In the genomic region with DNA sequence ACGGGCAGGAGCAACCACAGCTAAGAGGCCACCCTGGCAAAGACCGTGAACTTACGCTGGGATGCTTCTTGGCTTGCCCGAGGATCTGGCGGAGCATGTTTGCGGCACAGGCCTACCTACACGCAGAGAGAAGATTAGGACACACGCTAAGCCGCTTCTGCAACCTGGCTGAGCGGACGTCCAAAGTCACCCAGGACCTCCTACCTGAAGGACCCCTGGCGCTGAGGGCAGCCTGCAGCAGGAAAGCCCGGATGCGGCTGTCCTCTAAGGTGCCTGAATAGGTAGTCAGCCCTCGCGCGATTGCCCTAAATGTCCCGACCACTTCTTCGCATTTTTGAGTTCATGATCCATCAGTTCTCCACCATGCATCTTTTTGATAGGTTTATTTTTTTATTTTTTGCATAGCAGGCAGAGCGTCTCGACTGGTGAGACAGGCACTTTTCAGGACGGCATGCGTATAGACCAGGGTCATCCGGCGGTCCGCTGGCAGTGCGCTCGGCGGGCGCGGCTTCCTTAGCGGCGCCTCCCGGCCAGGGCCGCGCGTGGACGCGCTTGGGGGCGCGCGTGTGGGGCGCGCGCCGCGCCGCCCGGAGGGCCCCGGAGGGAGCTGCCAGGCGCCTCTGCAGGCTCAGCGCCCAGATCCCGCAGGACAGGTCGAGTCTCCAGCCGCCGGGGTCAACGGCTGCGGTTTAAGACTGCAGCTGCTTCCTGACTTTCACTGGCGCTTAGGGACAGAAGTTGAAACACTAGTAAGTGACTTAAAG, we compare ENCODE assay signal across 8 mouse cellular contexts. TPM values are rescaled to one million over a fixed set of nuclear protein-coding genes. Genes with fewer than 3 reads are reported as not detected.
DNase-seq lines count a peak whose midpoint lies in the region; ATAC-seq lines count a peak whose summit lies in the region.

A gene (minus strand): TSS at position 229 of the 764 bp plus-strand sequence.
A gene (plus strand): TSS at position 541 of the 764 bp plus-strand sequence.

- H3K27me3 ChIP-seq in heart, embryonic 14.5 days (ENCODE audit: control insufficient read depth, insufficient read depth, low read length), result no peaks in the 10 kb centered on the region
- H3K27me3 ChIP-seq in liver, embryonic 13.5 days, result no peaks in the 10 kb centered on the region
- no peaks in the 10 kb centered on the region for H3K27me3 ChIP-seq in stomach, embryonic 16.5 days (ENCODE audit: control insufficient read depth, insufficient read depth, low read length)

- peak within 1 kb of the TSS; percentile 84 for H3K4me2 ChIP-seq in heart, embryonic 14.5 days (ENCODE audit: low read length)
- H3K4me2 ChIP-seq in liver, embryonic 13.5 days, result peak within 1 kb of the TSS; percentile 81
- H3K4me2 ChIP-seq in stomach, embryonic 16.5 days (ENCODE audit: low read depth, low read length), result peak within 1 kb of the TSS; percentile 80

- H3K9ac ChIP-seq in heart, embryonic 14.5 days (ENCODE audit: low read length), result peak within 1 kb of the TSS; percentile 97
- H3K9ac ChIP-seq in liver, embryonic 13.5 days, result peak within 1 kb of the TSS; percentile 90
- H3K9ac ChIP-seq in stomach, embryonic 16.5 days (ENCODE audit: low read length), result peak within 1 kb of the TSS; percentile 91

- ATAC-seq in CD4-positive, CD25-positive, alpha-beta regulatory T cell, adult 4 months, result peak; percentile 90
- peak; percentile 96 for ATAC-seq in heart, embryonic 14.5 days (ENCODE audit: insufficient number of reproducible peaks, insufficient read depth, low FRiP score, low read depth)
- ATAC-seq in liver, embryonic 13.5 days (ENCODE audit: low read depth), result peak; percentile 97
- ATAC-seq in stomach, embryonic 16.5 days (ENCODE audit: insufficient read depth, low FRiP score), result peak; percentile 99

- H3K4me1 ChIP-seq in heart, embryonic 14.5 days (ENCODE audit: control insufficient read depth in 2 of 2, insufficient read depth in 2 of 2, low read length in 2 of 2), result peaks cover 2 to 13% of the 10 kb centered on the region in 2 experiments; a peak in 3 of 4 replicates
- H3K4me1 ChIP-seq in liver, embryonic 13.5 days (replicated peaks), result peaks cover 19% of the 10 kb centered on the region
- H3K4me1 ChIP-seq in stomach, embryonic 16.5 days (ENCODE audit: control insufficient read depth, insufficient read depth, low read length), result peaks cover 15% of the 10 kb centered on the region; the same call in 1 of the 2 replicates

- under 1% methylated on average over 59 of the region's 59 CpGs for WGBS in heart, embryonic 14.5 days
- under 1% methylated on average over 59 of the region's 59 CpGs for WGBS in liver, embryonic 13.5 days (ENCODE audit: insufficient replicate concordance)
- under 1% methylated on average over 59 of the region's 59 CpGs for WGBS in stomach, embryonic 16.5 days

- no peaks in the 10 kb centered on the region for H3K9me3 ChIP-seq in heart, embryonic 14.5 days (ENCODE audit: control insufficient read depth, low read length)
- no peaks in the 10 kb centered on the region for H3K9me3 ChIP-seq in liver, embryonic 13.5 days (replicated peaks)
- no peaks in the 10 kb centered on the region for H3K9me3 ChIP-seq in stomach, embryonic 16.5 days (replicated peaks; ENCODE audit: control insufficient read depth, low read length)

- DNase-seq in c-Kit-negative CD71-positive TER-119-positive erythroid progenitor cells, embryonic 14.5 days (ENCODE audit: low read depth, low spot score), result peak; percentile 85
- DNase-seq in fibroblast of lung, adult 2 months (ENCODE audit: low read depth), result peak; percentile 93
- peak; percentile 94 for DNase-seq in kidney, postnatal 14 days
- peak; percentile 88 for DNase-seq in liver, embryonic 13.5 days
- peak; percentile 91 for DNase-seq in neural tube, embryonic 10.5 days (ENCODE audit: extremely low spot score, low spot score)

- H3K36me3 ChIP-seq in heart, embryonic 14.5 days (ENCODE audit: control insufficient read depth, insufficient read depth, low read length), result peaks cover 34% of the 10 kb centered on the region
- peaks cover 21% of the 10 kb centered on the region for H3K36me3 ChIP-seq in liver, embryonic 13.5 days
- H3K36me3 ChIP-seq in stomach, embryonic 16.5 days (ENCODE audit: control insufficient read depth, insufficient read depth, low read length), result peaks cover 7% of the 10 kb centered on the region

- H3K4me3 ChIP-seq in heart, embryonic 14.5 days (ENCODE audit: control insufficient read depth in 1 of 2, insufficient read depth in 1 of 2, low read depth in 1 of 2, low read length in 2 of 2), result peak within 1 kb of the TSS; percentile 89 to 94
- peak within 1 kb of the TSS; percentile 87 for H3K4me3 ChIP-seq in liver, embryonic 13.5 days (replicated peaks)
- H3K4me3 ChIP-seq in stomach, embryonic 16.5 days (replicated peaks; ENCODE audit: low read length), result peak within 1 kb of the TSS; percentile 97

- peak within 1 kb of the TSS; percentile 87 to 89 for H3K27ac ChIP-seq in heart, embryonic 14.5 days (replicated peaks in 1 of 2; ENCODE audit: control insufficient read depth in 1 of 2, insufficient read depth in 1 of 2, low read depth in 2 of 2, low read length in 2 of 2)
- peak within 1 kb of the TSS; percentile 84 for H3K27ac ChIP-seq in liver, embryonic 13.5 days
- peak within 1 kb of the TSS; percentile 89 for H3K27ac ChIP-seq in stomach, embryonic 16.5 days (ENCODE audit: low read length)

RNA-seq across cellular contexts. Expression of the first gene that starts in this region (rescaled TPM):
- polyA plus RNA-seq in CD4-positive, CD25-positive, alpha-beta regulatory T cell, adult 4 months (2017; shearing (Covaris generic)), result 100 to 1,000 TPM; 393 to 492 TPM
- polyA plus RNA-seq in heart, embryonic 14.5 days (2014; fragmentation: Nextera tagmentation; extraction: Ambion mirVana), result 1,963 and 2,026 TPM in 2 replicates
- polyA plus RNA-seq in liver, embryonic 13.5 days (2015; fragmentation: Nextera tagmentation; extraction: Ambion mirVana), result 582 and 608 TPM in 2 replicates
- polyA plus RNA-seq in stomach, embryonic 16.5 days (2015; fragmentation: Nextera tagmentation; extraction: Ambion mirVana), result 934 and 1,060 TPM in 2 replicates

RNA-seq across cellular contexts. Expression of the second gene that starts in this region (rescaled TPM):
- polyA plus RNA-seq in CD4-positive, CD25-positive, alpha-beta regulatory T cell, adult 4 months (2017; shearing (Covaris generic)), result 10 to 100 TPM; 39.5 to 72.1 TPM
- 50.4 and 60.1 TPM in 2 replicates for polyA plus RNA-seq in heart, embryonic 14.5 days (2014; fragmentation: Nextera tagmentation; extraction: Ambion mirVana)
- polyA plus RNA-seq in liver, embryonic 13.5 days (2015; fragmentation: Nextera tagmentation; extraction: Ambion mirVana), result 21.3 and 21.6 TPM in 2 replicates
- polyA plus RNA-seq in stomach, embryonic 16.5 days (2015; fragmentation: Nextera tagmentation; extraction: Ambion mirVana), result 44.0 and 52.9 TPM in 2 replicates

Comparison
In these comparisons a context has a peak if more than half of its experiments do, and no peak if none do; other contexts are left out.
1. Peak in every context shown above with its lines: DNase-seq, ATAC-seq, H3K4me3 ChIP-seq and H3K27ac ChIP-seq.